Mouse (Mus musculus): ENCODE data around the gene Zbtb17. TPM values are rescaled to one million over a fixed set of nuclear protein-coding genes. Genes with fewer than 3 reads are reported as not detected.

Gene Zbtb17
- polyA plus RNA-seq, 1 experiment from 2014 or later, result 31.8 TPM

DNA sequence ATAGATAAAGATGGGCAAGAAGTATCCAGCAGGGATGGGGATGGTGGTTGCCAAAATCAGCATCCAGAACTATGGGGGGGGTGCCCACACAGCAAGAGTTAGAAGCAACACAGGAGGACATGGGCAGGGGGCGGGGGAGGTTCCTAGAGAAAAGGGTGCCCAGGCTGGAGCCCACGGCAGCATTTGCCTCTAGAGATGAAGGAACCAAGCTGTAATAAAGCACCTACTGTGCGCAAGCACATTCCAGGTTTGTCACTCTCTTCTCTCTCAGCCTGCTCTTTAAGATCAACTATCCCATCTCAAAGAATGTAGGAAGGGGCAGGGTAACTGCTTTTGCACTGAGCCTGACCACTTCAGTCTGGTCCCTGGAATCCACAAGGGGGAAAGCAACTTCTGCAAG, 35.9 kb upstream of the Zbtb17 start:
- no peak overlapping the region for H3K4me2 ChIP-seq (ENCODE audit: low read depth, low read length)
- H3K4me1 ChIP-seq (ENCODE audit: control insufficient read depth, insufficient read depth, low read length), result peaks cover 11% of the 10 kb centered on the region
- peaks cover 6% of the 10 kb centered on the region; the same call in 1 of the 2 replicates for H3K27me3 ChIP-seq (ENCODE audit: control insufficient read depth, insufficient read depth, low read length)
- no peaks in the 10 kb centered on the region for H3K9me3 ChIP-seq (replicated peaks; ENCODE audit: control insufficient read depth, low read length)
- no peak for ATAC-seq (ENCODE audit: insufficient read depth, low FRiP score)
- H3K9ac ChIP-seq (ENCODE audit: low read length), result no peak overlapping the region
- no peak overlapping the region for H3K4me3 ChIP-seq (replicated peaks; ENCODE audit: low read length)
- no peaks in the 10 kb centered on the region for H3K36me3 ChIP-seq (ENCODE audit: control insufficient read depth, insufficient read depth, low read length)
- WGBS, result 90% methylated on average over 3 of the region's 3 CpGs
- no peak overlapping the region for H3K27ac ChIP-seq (ENCODE audit: low read length)

DNA sequence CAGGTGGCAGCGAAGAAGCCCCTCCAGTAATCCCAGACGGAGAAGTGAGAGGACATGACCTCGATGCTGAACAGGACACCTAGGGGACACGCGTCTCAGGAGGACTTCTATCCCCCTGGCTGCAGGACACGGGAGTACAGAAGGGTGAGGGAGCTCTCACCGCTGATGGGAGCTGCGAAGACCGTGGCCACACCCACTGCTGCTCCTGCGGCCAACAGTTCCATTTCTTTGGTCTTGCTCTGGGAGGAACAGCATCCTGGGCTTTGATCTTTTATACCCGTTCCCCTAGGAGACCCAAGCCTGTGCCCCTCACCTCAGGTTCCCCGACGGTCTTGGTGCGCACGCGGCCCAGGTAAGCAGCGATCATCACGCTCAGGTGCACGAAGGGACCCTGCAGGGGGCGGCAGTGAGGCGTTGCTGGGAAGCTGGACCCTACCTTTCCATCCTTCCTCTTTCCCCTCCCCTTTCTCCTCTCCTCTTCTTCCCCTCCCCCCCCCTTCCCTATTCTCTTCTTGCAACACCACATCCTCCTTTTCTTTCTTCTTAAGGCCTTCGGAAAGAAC, 32.9 kb upstream of the Zbtb17 start:
- Histone ChIP-seq H3K9ac (ENCODE audit: low read length) (no peak overlapping the region), H3K4me1 (ENCODE audit: control insufficient read depth, insufficient read depth, low read length) (0 out of 2 replicates have a peak, but pooled peaks cover 3% of the 10 kb centered on the region), H3K27me3 (ENCODE audit: control insufficient read depth, insufficient read depth, low read length) (no peaks in the 10 kb centered on the region), H3K4me2 (ENCODE audit: low read depth, low read length) (no peak overlapping the region), H3K36me3 (ENCODE audit: control insufficient read depth, insufficient read depth, low read length) (no peaks in the 10 kb centered on the region), H3K9me3 (replicated peaks; ENCODE audit: control insufficient read depth, low read length) (no peaks in the 10 kb centered on the region), H3K27ac (ENCODE audit: low read length) (no peak overlapping the region), H3K4me3 (replicated peaks; ENCODE audit: low read length) (no peak overlapping the region)
- ATAC-seq (ENCODE audit: insufficient read depth, low FRiP score), result no peak
- 20% methylated on average over 22 of the region's 22 CpGs for WGBS

DNA sequence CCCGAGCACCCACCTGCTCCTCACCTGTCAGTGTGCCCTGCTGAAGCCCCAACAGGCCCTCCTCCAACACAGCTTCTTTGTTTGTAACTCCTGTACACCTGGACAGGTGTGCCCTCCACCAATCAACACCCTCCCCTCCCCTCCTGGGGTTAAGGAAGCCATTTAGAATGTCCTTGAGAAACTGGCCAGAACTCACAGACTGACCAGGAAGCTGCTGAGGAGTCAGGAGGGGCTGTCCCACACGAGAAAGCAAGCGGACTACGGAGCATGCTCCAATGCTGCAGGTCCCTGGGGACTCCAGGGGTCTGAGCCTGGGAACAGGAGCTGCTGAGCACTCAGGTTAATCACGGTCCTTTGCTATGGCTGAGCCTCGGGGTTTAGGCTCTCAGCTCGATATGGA, 28.5 kb upstream of the Zbtb17 start, which contains the start of gene Clcnkb:
Gene Clcnkb (minus strand): TSS at position 91 of the 400 bp plus-strand sequence.
- H3K27me3 ChIP-seq (ENCODE audit: control insufficient read depth, insufficient read depth, low read length), result no peaks in the 10 kb centered on the region
- no peak for ATAC-seq (ENCODE audit: insufficient read depth, low FRiP score)
- 62% methylated on average over 7 of the region's 7 CpGs for WGBS
- peaks cover 14% of the 10 kb centered on the region for H3K4me1 ChIP-seq (ENCODE audit: control insufficient read depth, insufficient read depth, low read length)
- H3K9me3 ChIP-seq (replicated peaks; ENCODE audit: control insufficient read depth, low read length), result no peaks in the 10 kb centered on the region
- H3K9ac ChIP-seq (ENCODE audit: low read length), result no peak within 1 kb of the TSS
- H3K4me2 ChIP-seq (ENCODE audit: low read depth, low read length), result no peak within 1 kb of the TSS
- H3K27ac ChIP-seq (ENCODE audit: low read length), result no peak within 1 kb of the TSS
- H3K4me3 ChIP-seq (replicated peaks; ENCODE audit: low read length), result no peak within 1 kb of the TSS
- H3K36me3 ChIP-seq (ENCODE audit: control insufficient read depth, insufficient read depth, low read length), result no peaks in the 10 kb centered on the region

DNA sequence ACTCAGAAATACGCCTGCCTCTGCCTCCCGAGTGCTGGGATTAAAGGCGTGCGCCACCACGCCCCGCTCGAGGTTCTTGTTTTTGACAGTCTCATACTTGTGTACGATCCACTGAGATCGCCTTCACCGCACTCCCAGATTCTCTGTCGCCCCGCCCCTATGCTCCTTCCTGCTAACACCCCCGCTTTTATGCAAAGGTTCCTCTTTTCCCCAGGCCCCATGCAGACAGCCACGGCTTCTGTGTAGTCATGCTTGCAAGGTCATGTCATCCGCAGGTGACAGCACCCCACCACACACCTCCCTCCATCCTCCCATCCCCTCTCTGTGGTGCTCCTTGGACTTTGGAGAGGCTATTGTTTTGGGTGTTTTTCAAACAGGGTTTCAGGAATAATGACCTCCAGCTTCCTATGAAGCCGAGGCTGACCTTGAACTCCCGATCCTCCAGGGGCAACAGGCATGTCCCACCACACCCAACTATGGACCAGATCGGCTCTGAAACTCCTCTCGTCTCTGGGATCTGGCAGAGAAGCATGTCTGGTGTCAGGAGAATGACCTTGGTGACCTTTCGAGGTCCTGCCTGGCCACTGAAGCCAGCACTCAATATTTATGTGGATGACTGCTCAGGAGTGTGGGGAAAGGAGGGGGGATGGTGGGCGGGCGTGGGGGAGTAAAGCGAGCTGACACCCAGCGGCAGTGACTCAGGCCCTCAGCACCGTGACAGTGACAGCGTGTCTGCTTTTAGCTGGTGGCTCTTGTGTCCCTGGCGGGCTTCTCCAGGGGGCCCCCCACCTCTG, 24.9 kb upstream of the Zbtb17 start:
- no peaks in the 10 kb centered on the region for H3K27me3 ChIP-seq (ENCODE audit: control insufficient read depth, insufficient read depth, low read length)
- no peak overlapping the region for H3K4me3 ChIP-seq (replicated peaks; ENCODE audit: low read length)
- no peak overlapping the region for H3K27ac ChIP-seq (ENCODE audit: low read length)
- H3K9me3 ChIP-seq (replicated peaks; ENCODE audit: control insufficient read depth, low read length), result no peaks in the 10 kb centered on the region
- no peaks in the 10 kb centered on the region for H3K36me3 ChIP-seq (ENCODE audit: control insufficient read depth, insufficient read depth, low read length)
- H3K9ac ChIP-seq (ENCODE audit: low read length), result no peak overlapping the region
- H3K4me2 ChIP-seq (ENCODE audit: low read depth, low read length), result no peak overlapping the region
- WGBS, result 60% methylated on average over 27 of the region's 27 CpGs
- H3K4me1 ChIP-seq (ENCODE audit: control insufficient read depth, insufficient read depth, low read length), result peaks cover 23% of the 10 kb centered on the region
- no peak for ATAC-seq (ENCODE audit: insufficient read depth, low FRiP score)

DNA sequence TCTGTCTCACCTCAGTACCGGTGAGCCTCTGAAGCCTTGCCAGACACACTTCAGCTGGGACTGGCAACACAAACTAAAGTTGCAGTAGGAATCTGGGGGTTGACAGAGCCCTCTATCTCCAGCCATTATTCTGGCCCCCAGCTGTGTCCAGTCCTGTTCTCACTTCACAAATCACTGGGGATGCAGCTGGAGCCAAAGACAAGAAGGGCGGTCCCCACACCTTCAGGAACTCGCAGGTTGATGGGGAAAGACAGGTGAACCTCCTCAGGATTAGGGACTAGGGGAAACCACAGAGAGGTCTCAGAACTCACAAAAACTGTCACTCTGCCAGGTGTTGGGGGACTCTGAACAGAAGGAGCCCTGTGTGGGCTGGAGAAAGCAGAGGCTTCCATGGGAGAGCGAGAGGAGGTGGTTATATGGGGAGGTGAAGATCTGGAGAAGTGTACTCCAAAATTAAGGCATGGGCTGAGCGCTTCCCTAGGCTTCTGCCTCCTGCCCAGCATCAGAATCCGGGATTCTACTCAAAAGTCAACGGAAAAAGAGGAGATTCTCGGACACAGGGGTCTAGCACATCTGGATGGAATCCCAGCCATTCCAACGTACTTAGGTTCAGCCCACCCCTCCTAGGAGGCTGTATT, 24.1 kb upstream of the Zbtb17 start, which contains the start of gene Hspb7:
Gene Hspb7 (plus strand): TSS at position 588 of the 638 bp plus-strand sequence.
- Histone ChIP-seq H3K27ac (ENCODE audit: low read length) (peak within 1 kb of the TSS; percentile 73), H3K4me2 (ENCODE audit: low read depth, low read length) (peak within 1 kb of the TSS; percentile 34)
- 53% methylated on average over 9 of the region's 9 CpGs for WGBS

DNA sequence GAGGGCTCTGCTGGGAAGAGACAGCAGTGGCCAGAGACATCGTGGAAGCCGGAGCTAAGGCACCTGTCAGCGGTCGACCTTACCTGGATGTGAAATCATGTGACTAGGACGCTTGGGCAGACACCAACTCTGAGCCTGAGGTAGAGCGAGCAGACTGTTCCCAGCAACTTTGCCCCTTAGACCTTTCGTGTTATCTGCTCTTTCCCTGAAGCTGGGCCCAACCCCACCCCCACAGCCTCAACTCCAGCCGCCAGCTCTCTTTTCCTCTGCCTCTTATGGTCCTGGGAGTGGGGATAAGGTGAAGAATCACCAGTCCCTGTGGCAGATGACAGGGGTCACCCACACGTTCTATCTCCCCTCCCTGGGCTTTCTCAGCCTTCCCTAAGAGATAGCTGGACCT, 23.6 kb upstream of the Zbtb17 start:
- 41% methylated on average over 9 of the region's 9 CpGs for WGBS
- Histone ChIP-seq H3K36me3 (ENCODE audit: control insufficient read depth, insufficient read depth, low read length) (no peaks in the 10 kb centered on the region), H3K4me2 (ENCODE audit: low read depth, low read length) (no peak overlapping the region), H3K4me1 (ENCODE audit: control insufficient read depth, insufficient read depth, low read length) (peaks cover 25% of the 10 kb centered on the region), H3K9ac (ENCODE audit: low read length) (peak overlapping the region; percentile 57), H3K9me3 (replicated peaks; ENCODE audit: control insufficient read depth, low read length) (no peaks in the 10 kb centered on the region), H3K27ac (ENCODE audit: low read length) (peak overlapping the region; percentile 73), H3K4me3 (replicated peaks; ENCODE audit: low read length) (no peak overlapping the region), H3K27me3 (ENCODE audit: control insufficient read depth, insufficient read depth, low read length) (no peaks in the 10 kb centered on the region)
- ATAC-seq (ENCODE audit: insufficient read depth, low FRiP score), result no peak

More for the DNA sequence above, 24.1 kb upstream of the Zbtb17 start, which contains the start of gene Hspb7:
- Histone ChIP-seq H3K4me3 (replicated peaks; ENCODE audit: low read length) (peak within 1 kb of the TSS; percentile 24), H3K27me3 (ENCODE audit: control insufficient read depth, insufficient read depth, low read length) (no peaks in the 10 kb centered on the region), H3K36me3 (ENCODE audit: control insufficient read depth, insufficient read depth, low read length) (no peaks in the 10 kb centered on the region), H3K4me1 (ENCODE audit: control insufficient read depth, insufficient read depth, low read length) (peaks cover 23% of the 10 kb centered on the region), H3K9ac (ENCODE audit: low read length) (peak within 1 kb of the TSS; percentile 57), H3K9me3 (replicated peaks; ENCODE audit: control insufficient read depth, low read length) (no peaks in the 10 kb centered on the region)
- ATAC-seq (ENCODE audit: insufficient read depth, low FRiP score), result no peak

DNA sequence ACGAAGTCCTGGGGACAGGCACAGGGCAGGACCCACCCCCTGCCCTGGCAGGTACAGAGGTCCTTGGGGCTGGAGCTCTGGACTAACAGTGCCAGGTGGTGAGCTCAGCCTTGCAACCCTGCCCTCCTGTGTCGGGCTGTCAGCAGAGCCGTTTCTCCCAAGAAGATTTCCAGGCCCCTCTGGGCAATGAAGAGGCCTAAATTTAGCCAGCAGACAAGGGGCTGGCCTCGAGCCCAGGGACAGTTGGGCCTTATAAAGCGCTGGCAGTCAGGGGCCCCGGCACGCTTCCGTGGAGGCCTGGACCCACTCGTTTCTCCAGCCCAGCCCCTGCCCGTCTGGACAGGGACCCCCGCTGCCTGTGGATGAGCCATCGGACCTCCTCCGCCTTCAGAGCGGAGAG, 23.0 kb upstream of the Zbtb17 start:
- H3K4me1 ChIP-seq (ENCODE audit: control insufficient read depth, insufficient read depth, low read length), result peaks cover 30% of the 10 kb centered on the region
- no peaks in the 10 kb centered on the region for H3K27me3 ChIP-seq (ENCODE audit: control insufficient read depth, insufficient read depth, low read length)
- H3K9me3 ChIP-seq (replicated peaks; ENCODE audit: control insufficient read depth, low read length), result no peaks in the 10 kb centered on the region
- H3K4me2 ChIP-seq (ENCODE audit: low read depth, low read length), result peak overlapping the region; percentile 34
- peak overlapping the region; percentile 24 for H3K4me3 ChIP-seq (replicated peaks; ENCODE audit: low read length)
- WGBS, result 43% methylated on average over 14 of the region's 14 CpGs
- H3K9ac ChIP-seq (ENCODE audit: low read length), result peak overlapping the region; percentile 57
- peak; percentile 27 for ATAC-seq (ENCODE audit: insufficient read depth, low FRiP score)
- peak overlapping the region; percentile 73 for H3K27ac ChIP-seq (ENCODE audit: low read length)
- no peaks in the 10 kb centered on the region for H3K36me3 ChIP-seq (ENCODE audit: control insufficient read depth, insufficient read depth, low read length)

DNA sequence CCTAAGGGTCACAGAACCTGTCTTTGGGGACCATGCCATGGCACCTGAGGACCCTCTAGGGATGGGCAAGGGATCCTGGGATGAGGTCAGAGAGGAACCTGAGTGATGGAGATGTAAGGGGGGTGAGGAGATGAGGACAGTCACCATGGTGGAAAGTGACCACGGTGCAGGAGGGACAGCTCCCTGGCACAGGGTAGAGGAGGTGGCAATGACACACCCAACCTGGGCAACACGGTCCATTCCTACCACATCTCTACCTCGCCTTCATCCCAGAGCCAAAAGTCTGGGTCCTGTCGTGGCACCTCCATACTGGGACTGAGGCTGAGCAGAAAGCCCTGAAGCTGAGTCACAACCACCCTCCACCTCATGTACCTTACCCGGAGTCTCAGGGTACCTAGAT, 21.6 kb upstream of the Zbtb17 start:
- Histone ChIP-seq H3K4me2 (ENCODE audit: low read depth, low read length) (peak overlapping the region; percentile 34; the same call in 1 of the 2 replicates), H3K9me3 (replicated peaks; ENCODE audit: control insufficient read depth, low read length) (no peaks in the 10 kb centered on the region), H3K4me1 (ENCODE audit: control insufficient read depth, insufficient read depth, low read length) (peaks cover 41% of the 10 kb centered on the region), H3K27ac (ENCODE audit: low read length) (no peak overlapping the region), H3K4me3 (replicated peaks; ENCODE audit: low read length) (no peak overlapping the region), H3K27me3 (ENCODE audit: control insufficient read depth, insufficient read depth, low read length) (no peaks in the 10 kb centered on the region), H3K9ac (ENCODE audit: low read length) (no peak overlapping the region; the same call in 1 of the 2 replicates), H3K36me3 (ENCODE audit: control insufficient read depth, insufficient read depth, low read length) (no peaks in the 10 kb centered on the region)
- ATAC-seq (ENCODE audit: insufficient read depth, low FRiP score), result no peak
- WGBS, result 86% methylated on average over 5 of the region's 5 CpGs

DNA sequence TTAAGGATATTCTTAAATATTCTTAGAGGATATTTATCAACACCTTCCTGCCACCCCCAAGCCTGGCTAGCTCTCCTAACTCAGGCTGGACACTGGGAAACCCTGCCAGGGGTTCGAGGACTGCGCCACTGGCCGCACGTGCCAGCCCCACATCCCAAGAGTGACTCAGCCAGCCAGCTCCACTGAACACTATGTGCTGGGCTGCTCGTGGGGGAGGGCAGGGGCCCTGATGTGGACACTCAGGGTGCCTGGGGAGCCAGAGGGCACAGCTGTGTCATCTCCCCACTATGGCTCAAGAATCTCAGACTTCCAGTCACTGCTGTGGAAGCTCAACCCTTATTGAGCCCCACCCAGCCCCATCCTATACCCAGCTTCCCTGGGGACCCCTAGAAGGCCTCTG, 21.2 kb upstream of the Zbtb17 start:
- H3K27me3 ChIP-seq (ENCODE audit: control insufficient read depth, insufficient read depth, low read length), result no peaks in the 10 kb centered on the region
- H3K27ac ChIP-seq (ENCODE audit: low read length), result no peak overlapping the region
- no peaks in the 10 kb centered on the region for H3K9me3 ChIP-seq (replicated peaks; ENCODE audit: control insufficient read depth, low read length)
- H3K9ac ChIP-seq (ENCODE audit: low read length), result no peak overlapping the region
- H3K4me2 ChIP-seq (ENCODE audit: low read depth, low read length), result no peak overlapping the region
- peaks cover 41% of the 10 kb centered on the region for H3K4me1 ChIP-seq (ENCODE audit: control insufficient read depth, insufficient read depth, low read length)
- no peak overlapping the region for H3K4me3 ChIP-seq (replicated peaks; ENCODE audit: low read length)
- WGBS, result 79% methylated on average over 5 of the region's 5 CpGs
- no peak for ATAC-seq (ENCODE audit: insufficient read depth, low FRiP score)
- H3K36me3 ChIP-seq (ENCODE audit: control insufficient read depth, insufficient read depth, low read length), result no peaks in the 10 kb centered on the region

Data from stomach, embryonic 16.5 days (tissue).